Mouse (Mus musculus) stomach, embryonic 16.5 days (tissue): ENCODE results near the gene Ago1. TPM values are rescaled to one million over a fixed set of nuclear protein-coding genes. Genes with fewer than 3 reads are reported as not detected.

Source experiments
- ATAC-seq: fragments of 200-750 bp; cut with Nextera tagmentation; 2 replicates; pipeline ENCODE4 v1.8.0; 2017; ENCODE audit warnings: moderate number of reproducible peaks, moderate TSS enrichment; ENCODE audit not compliant: insufficient read depth, low FRiP score
- H3K27ac ChIP-seq: fragments of 300-500 bp; sonication (generic); 2 replicates; pipeline ENCODE4 v1.5.1; 2014; ENCODE audit warnings: low read length
- H3K27me3 ChIP-seq: fragments of 300-500 bp; sonication (generic); 2 replicates; pipeline ENCODE4 v1.6.1; 2014; ENCODE audit warnings: low read length, control low read depth, mixed read lengths; ENCODE audit not compliant: control insufficient read depth, insufficient read depth
- H3K36me3 ChIP-seq: fragments of 300-500 bp; sonication (generic); 2 replicates; pipeline ENCODE4 v1.6.1; 2014; ENCODE audit warnings: low read length; ENCODE audit not compliant: control insufficient read depth, insufficient read depth
- H3K4me1 ChIP-seq: fragments of 300-500 bp; sonication (generic); 2 replicates; pipeline ENCODE4 v1.6.1; 2014; ENCODE audit warnings: low read length, control low read depth, mixed read lengths; ENCODE audit not compliant: control insufficient read depth, insufficient read depth
- H3K4me2 ChIP-seq: fragments of 300-500 bp; sonication (generic); 2 replicates; pipeline ENCODE4 v1.6.1; 2014; ENCODE audit warnings: low read depth, low read length, mixed read lengths
- H3K4me3 ChIP-seq: fragments of 300-500 bp; sonication (generic); replicated peaks from 2 replicates; pipeline ENCODE4 v1.5.1; 2014; ENCODE audit warnings: mild to moderate bottlenecking, low read length
- H3K9ac ChIP-seq: fragments of 300-500 bp; sonication (generic); 2 replicates; pipeline ENCODE4 v1.6.1; 2014; ENCODE audit warnings: low read length
- H3K9me3 ChIP-seq: fragments of 300-500 bp; sonication (generic); replicated peaks from 2 replicates; pipeline ENCODE4 v1.6.1; 2016; ENCODE audit warnings: low read length, control low read depth; ENCODE audit not compliant: control insufficient read depth
- WGBS: fragments of 180-500 bp; shearing (Covaris S2); extraction: QIAGEN DNeasy Blood & Tissue Kit; methylation state at CpG from one replicate; pipeline ENCODE4 v1.1.7; 2014; 5-methylcytosine and 5-hydroxymethylcytosine counted together
- polyA plus RNA-seq: library from polyadenylated mRNA; unstranded; fragments of >200 nt; fragmentation: Nextera tagmentation; extraction: Ambion mirVana; gene quantifications from 2 replicates; pipeline ENCODE4 v1.2.1, GENCODE M21; 2015

Gene Ago1
- polyA plus RNA-seq: 4.3 and 4.4 TPM in 2 replicates

- no peaks in the 10 kb centered on the region for H3K9me3 ChIP-seq
- under 1% methylated on average over 55 of the region's 55 CpGs for WGBS
- no peaks in the 10 kb centered on the region for H3K27me3 ChIP-seq
- peak within 1 kb of the TSS; percentile 92 for H3K9ac ChIP-seq
- H3K27ac ChIP-seq: peak within 1 kb of the TSS; percentile 89
- ATAC-seq: peak; percentile 89
- no peaks in the 10 kb centered on the region for H3K36me3 ChIP-seq
- peak within 1 kb of the TSS; percentile 90 for H3K4me3 ChIP-seq
- H3K4me2 ChIP-seq: peak within 1 kb of the TSS; percentile 77
- H3K4me1 ChIP-seq: peaks cover 31% of the 10 kb centered on the region
These were observed at the start of gene Ago1 for GRCm38 (mm10) chr4:126468285-126468901. Ago1 (minus strand) TSS chr4:126468583.

DNA sequence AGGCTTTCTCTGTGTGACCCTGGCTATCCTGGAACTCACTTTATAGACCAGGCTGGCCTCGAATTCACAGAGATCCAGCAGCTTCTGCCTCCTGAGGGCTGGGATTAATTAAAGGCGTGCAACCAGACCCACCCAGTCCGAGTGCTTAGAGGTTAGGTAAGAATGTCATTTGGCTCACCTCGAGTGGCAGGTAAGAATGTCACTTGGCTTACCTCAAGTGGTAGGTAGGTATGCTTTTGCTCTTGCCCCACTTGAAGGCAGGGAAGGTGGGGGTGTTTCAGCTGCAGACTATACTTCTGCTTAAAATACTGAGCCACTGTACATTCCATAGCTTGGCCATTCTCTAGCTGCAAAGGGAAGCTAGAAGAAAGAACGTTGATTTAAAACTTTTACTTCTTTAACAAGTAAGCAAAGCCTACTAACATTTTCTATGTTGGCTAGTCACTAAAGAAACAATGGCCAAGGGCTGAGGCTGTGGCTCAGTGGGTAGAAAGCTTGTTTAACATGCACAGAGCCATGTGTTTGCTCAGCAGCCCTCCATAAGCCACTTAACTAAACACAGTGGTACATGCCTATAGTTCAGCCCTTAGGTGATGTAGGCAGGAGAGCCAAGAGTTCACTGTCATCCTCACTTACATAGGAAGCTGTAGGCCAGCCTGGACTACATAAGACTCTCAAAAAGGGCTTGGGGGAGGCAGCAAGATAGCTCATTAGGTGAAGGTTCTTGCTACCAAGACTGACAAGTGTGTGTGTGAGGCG is 44.1 kb upstream of the Ago1 start:
- H3K4me2 ChIP-seq: no peak overlapping the region
- no peaks in the 10 kb centered on the region for H3K9me3 ChIP-seq
- H3K27me3 ChIP-seq: no peaks in the 10 kb centered on the region
- 82% methylated on average over 6 of the region's 6 CpGs for whole genome bisulfite sequencing
- no peak for ATAC-seq
- H3K9ac ChIP-seq: no peak overlapping the region
- H3K27ac ChIP-seq: no peak overlapping the region
- no peaks in the 10 kb centered on the region for H3K36me3 ChIP-seq
- H3K4me3 ChIP-seq: no peak overlapping the region
- H3K4me1 ChIP-seq: no peaks in the 10 kb centered on the region

DNA sequence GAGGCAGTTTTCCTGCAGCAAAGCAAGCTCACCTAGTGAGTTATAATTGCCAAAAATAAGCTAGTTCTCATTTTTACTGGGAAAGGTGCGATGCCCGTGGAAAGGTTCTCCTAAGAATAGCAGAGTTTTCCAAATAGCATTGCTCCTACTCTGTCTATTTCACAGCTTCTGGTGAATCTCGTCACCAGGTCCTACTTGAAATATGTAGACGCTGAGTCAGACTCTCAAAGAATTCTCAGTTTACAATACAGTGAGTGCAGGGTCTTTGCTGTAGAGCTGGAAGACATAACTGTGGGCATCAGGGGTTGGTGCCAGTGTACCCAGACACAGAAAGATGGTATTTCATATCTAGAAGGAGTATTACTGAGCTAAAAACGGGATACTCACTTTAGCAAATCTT is 42.6 kb upstream of the Ago1 start:
- no peaks in the 10 kb centered on the region for H3K9me3 ChIP-seq
- ATAC-seq: no peak
- no peaks in the 10 kb centered on the region for H3K27me3 ChIP-seq
- no peak overlapping the region for H3K4me2 ChIP-seq
- no peak overlapping the region for H3K9ac ChIP-seq
- WGBS: 82% methylated on average over 5 of the region's 5 CpGs
- H3K27ac ChIP-seq: no peak overlapping the region
- no peaks in the 10 kb centered on the region for H3K4me1 ChIP-seq
- H3K36me3 ChIP-seq: 0 out of 2 replicates have a peak, but pooled peaks cover 2% of the 10 kb centered on the region
- no peak overlapping the region for H3K4me3 ChIP-seq

- Histone ChIP-seq H3K9me3 (no peaks in the 10 kb centered on the region), H3K4me3 (no peak overlapping the region), H3K4me1 (no peaks in the 10 kb centered on the region), H3K4me2 (no peak overlapping the region), H3K36me3 (0 out of 2 replicates have a peak, but pooled peaks cover 2% of the 10 kb centered on the region), H3K27ac (peak overlapping the region; percentile 79), H3K27me3 (no peaks in the 10 kb centered on the region), H3K9ac (no peak overlapping the region)
- WGBS: 81% methylated on average over 2 of the region's 2 CpGs
- ATAC-seq: peak; percentile 37; the same call in 1 of the 2 replicates
These were observed 40.7 kb upstream of the Ago1 start for GRCm38 (mm10) chr4:126509072-126509471.

DNA sequence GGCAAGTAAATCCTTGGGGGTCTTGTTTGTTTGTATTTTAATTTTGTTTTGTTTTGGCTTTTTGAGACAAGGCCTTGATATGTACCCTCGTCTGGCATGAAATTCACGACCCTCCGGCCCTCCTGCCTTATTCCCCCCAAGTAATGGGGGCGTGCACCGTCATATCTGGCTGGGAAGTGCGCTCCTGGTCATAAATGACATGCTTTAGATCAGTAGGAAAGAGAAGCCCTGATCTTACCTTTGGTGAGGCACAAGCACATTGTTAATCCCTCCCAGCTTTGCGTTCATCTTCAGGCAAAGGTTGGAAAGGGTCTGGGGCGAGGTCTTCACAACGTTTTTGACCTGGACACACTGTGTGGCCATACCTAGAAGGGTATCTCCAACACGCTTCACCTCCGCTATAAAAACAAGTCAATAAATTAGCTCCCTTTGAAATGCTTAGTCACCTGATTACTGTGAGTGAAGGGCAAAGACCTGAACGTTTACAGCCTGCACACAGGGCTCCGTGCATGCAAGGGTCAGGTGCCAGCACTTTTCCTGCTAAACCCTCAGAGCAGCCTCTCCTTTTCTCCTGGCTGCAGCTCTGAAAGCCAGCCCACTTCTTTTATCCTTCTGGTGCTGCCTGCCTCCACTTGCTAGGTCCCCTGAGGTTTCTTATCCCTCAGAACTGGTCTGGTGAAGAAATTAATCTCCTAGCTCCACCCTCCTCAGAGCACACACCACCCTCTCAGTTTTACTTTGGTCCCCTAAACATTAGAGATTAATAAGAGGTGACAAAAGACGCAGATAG is 39.9 kb upstream of the Ago1 start:
- no peaks in the 10 kb centered on the region for H3K9me3 ChIP-seq
- peak; percentile 75; the same call in 1 of the 2 replicates for ATAC-seq
- no peak overlapping the region for H3K9ac ChIP-seq
- H3K27ac ChIP-seq: peak overlapping the region; percentile 79
- H3K4me1 ChIP-seq: no peaks in the 10 kb centered on the region
- 61% methylated on average over 14 of the region's 14 CpGs for WGBS
- H3K36me3 ChIP-seq: 0 out of 2 replicates have a peak, but pooled peaks cover 2% of the 10 kb centered on the region
- H3K4me2 ChIP-seq: 0 out of 2 replicates have a peak overlapping the region, but pooled peaks have one; percentile 7
- no peak overlapping the region for H3K4me3 ChIP-seq
- no peaks in the 10 kb centered on the region for H3K27me3 ChIP-seq

GRCm38 (mm10) chr4:126502977-126503309 is 34.6 kb upstream of the Ago1 start:
- H3K4me2 ChIP-seq: no peak overlapping the region
- H3K9me3 ChIP-seq: no peaks in the 10 kb centered on the region
- 0 out of 2 replicates have a peak, but pooled peaks cover 2% of the 10 kb centered on the region for H3K36me3 ChIP-seq
- H3K27ac ChIP-seq: no peak overlapping the region
- WGBS: 62% methylated on average over 8 of the region's 8 CpGs
- H3K4me1 ChIP-seq: 0 out of 2 replicates have a peak, but pooled peaks cover 3% of the 10 kb centered on the region
- H3K27me3 ChIP-seq: no peaks in the 10 kb centered on the region
- H3K4me3 ChIP-seq: no peak overlapping the region
- no peak for ATAC-seq
- H3K9ac ChIP-seq: no peak overlapping the region

GRCm38 (mm10) chr4:126502141-126502976 is 34.0 kb upstream of the Ago1 start:
- Histone ChIP-seq H3K4me3 (no peak overlapping the region), H3K27ac (no peak overlapping the region), H3K4me1 (0 out of 2 replicates have a peak, but pooled peaks cover 3% of the 10 kb centered on the region), H3K36me3 (0 out of 2 replicates have a peak, but pooled peaks cover 2% of the 10 kb centered on the region), H3K4me2 (no peak overlapping the region), H3K9ac (no peak overlapping the region), H3K27me3 (no peaks in the 10 kb centered on the region), H3K9me3 (no peaks in the 10 kb centered on the region)
- ATAC-seq: no peak
- WGBS: 49% methylated on average over 6 of the region's 6 CpGs

DNA sequence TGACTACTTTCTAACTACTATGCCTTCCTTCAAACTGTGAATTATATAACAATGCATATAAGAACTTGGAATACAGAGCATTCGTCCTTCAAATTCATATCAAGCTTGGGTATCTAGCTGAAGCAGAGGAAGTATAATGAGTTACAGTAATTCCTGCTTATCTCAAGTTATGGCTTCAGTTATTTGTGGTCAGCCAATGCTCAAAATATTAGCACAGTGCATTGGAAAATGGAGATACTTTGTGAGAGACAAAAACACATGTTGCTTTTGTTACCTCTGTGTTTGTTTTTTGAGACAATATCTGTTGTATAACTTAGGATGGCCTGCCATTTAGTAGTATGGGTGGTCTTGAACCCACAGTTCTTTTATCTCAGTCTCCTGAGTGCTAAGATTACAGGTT is 30.2 kb upstream of the Ago1 start:
- WGBS: 66% methylated on average over 1 of the region's 1 CpGs
- H3K4me1 ChIP-seq: peaks cover 16% of the 10 kb centered on the region
- ATAC-seq: no peak
- H3K9me3 ChIP-seq: no peaks in the 10 kb centered on the region
- no peak overlapping the region for H3K4me3 ChIP-seq
- no peak overlapping the region for H3K4me2 ChIP-seq
- no peak overlapping the region for H3K9ac ChIP-seq
- no peaks in the 10 kb centered on the region for H3K36me3 ChIP-seq
- no peaks in the 10 kb centered on the region for H3K27me3 ChIP-seq
- H3K27ac ChIP-seq: no peak overlapping the region
